Mouse (Mus musculus): Measurements from ENCODE around the gene Yy2. TPM values are rescaled to one million over a fixed set of nuclear protein-coding genes. Genes with fewer than 3 reads are reported as not detected.

Yy2 gene
- total and polyA plus RNA-seq, 3 experiments = 2.0 TPM; not detected in 2

- TF ChIP-seq ZMIZ1 (IDR thresholded peaks at IDR 0.05; ENCODE audit: low read depth, low read length) (no peak), NELFE (IDR thresholded peaks at IDR 0.05; ENCODE audit: low read depth, low read length) (peak; percentile 54; the same call in 1 of the 2 replicates), ETS1 (IDR thresholded peaks at IDR 0.05; ENCODE audit: low read depth, low read length) (peak; percentile 63; the same call in 1 of the 2 replicates), ZNF384 (IDR thresholded peaks at IDR 0.05; ENCODE audit: low read depth, low read length) (peak; percentile 100; the same call in 1 of the 2 replicates), CTCF (IDR thresholded peaks at IDR 0.05 in 2 of 3, conservative IDR thresholded peaks at IDR 0.05 in 1 of 3; ENCODE audit: control insufficient read depth in 1 of 3, insufficient read depth in 1 of 3, low read depth in 2 of 3, low read length in 3 of 3, poor library complexity in 1 of 3, severe bottlenecking in 1 of 3) (no peak), POLR2A (IDR thresholded peaks at IDR 0.05; ENCODE audit: control insufficient read depth in 1 of 2, insufficient read depth in 1 of 2, low read depth in 1 of 2, low read length in 2 of 2, poor library complexity in 1 of 2) (peak; percentile 22 to 74; a peak in 3 of 4 replicates), MAFK (IDR thresholded peaks at IDR 0.05; ENCODE audit: borderline replicate concordance, low read depth, low read length) (no peak), CHD2 (IDR thresholded peaks at IDR 0.05; ENCODE audit: low read length) (no peak), POLR2AphosphoS5 (IDR thresholded peaks at IDR 0.05; ENCODE audit: borderline replicate concordance, low read depth, low read length) (no peak), ELF1 (IDR thresholded peaks at IDR 0.05; ENCODE audit: low read depth, low read length) (peak; percentile 88), GABPA (IDR thresholded peaks at IDR 0.05; ENCODE audit: low read depth, low read length) (no peak), POLR2AphosphoS2 (IDR thresholded peaks at IDR 0.05; ENCODE audit: low read length) (peak; percentile 36; the same call in 1 of the 2 replicates)
Measured at GRCm38 (mm10) chrX:157598186-157598996, 29.6 kb upstream of the Yy2 start, which contains the start of gene Mbtps2 (continued).

- H3K9ac ChIP-seq (ENCODE audit: control insufficient read depth, low read depth, low read length, poor library complexity, severe bottlenecking) = peak overlapping the region; percentile 94
Measured at GRCm38 (mm10) chrX:157597585-157598185, 28.9 kb upstream of the Yy2 start.

More at GRCm38 (mm10) chrX:157597585-157598185, 28.9 kb upstream of the Yy2 start:
- peak overlapping the region; percentile 79 for H3K27ac ChIP-seq (ENCODE audit: control insufficient read depth, low read depth, low read length)
- peaks cover 11% of the 10 kb centered on the region in 2 experiments for H3K4me1 ChIP-seq (ENCODE audit: control insufficient read depth in 1 of 2, insufficient read depth in 2 of 2, low read length in 2 of 2)
- peaks cover 17% of the 10 kb centered on the region for H3K79me2 ChIP-seq (ENCODE audit: control insufficient read depth, insufficient read depth, low read length, poor library complexity)
- peak; percentile 72 for DNase-seq (ENCODE audit: low read depth, low spot score)
- peak overlapping the region; percentile 92 to 97 for H3K4me3 ChIP-seq (ENCODE audit: control insufficient read depth in 1 of 2, insufficient read depth in 1 of 2, low read depth in 2 of 2, low read length in 2 of 2)
- no peaks in the 10 kb centered on the region for H3K27me3 ChIP-seq (ENCODE audit: control insufficient read depth in 1 of 2, insufficient read depth in 2 of 2, low read length in 2 of 2)
- TF ChIP-seq GATA1 (IDR thresholded peaks at IDR 0.05; ENCODE audit: low read depth, low read length) (peak; percentile 53), ZMIZ1 (IDR thresholded peaks at IDR 0.05; ENCODE audit: low read depth, low read length) (no peak), BHLHE40 (IDR thresholded peaks at IDR 0.05; ENCODE audit: borderline replicate concordance, low read depth, low read length) (peak; percentile 57; the same call in 1 of the 2 replicates), ELF1 (IDR thresholded peaks at IDR 0.05; ENCODE audit: low read depth, low read length) (no peak), EP300 (IDR thresholded peaks at IDR 0.05; ENCODE audit: low read depth in 1 of 2, low read length in 2 of 2) (peak in 1 of 2 experiments; percentile 8; a peak in 1 of 4 replicates), RCOR1 (IDR thresholded peaks at IDR 0.05; ENCODE audit: low read depth, low read length) (peak; percentile 96), MEF2A (IDR thresholded peaks at IDR 0.05; ENCODE audit: extremely low read depth, insufficient replicate concordance, low read depth, low read length, poor library complexity, severe bottlenecking) (no peak), HCFC1 (IDR thresholded peaks at IDR 0.05; ENCODE audit: low read depth, low read length) (no peak), MAX (IDR thresholded peaks at IDR 0.05; ENCODE audit: low read length) (0 out of 2 replicates have a peak, but pooled peaks have one; percentile 30), ZNF384 (IDR thresholded peaks at IDR 0.05; ENCODE audit: low read depth, low read length) (0 out of 2 replicates have a peak, but pooled peaks have one; percentile 17), POLR2AphosphoS5 (IDR thresholded peaks at IDR 0.05; ENCODE audit: borderline replicate concordance, low read depth, low read length) (no peak), TCF12 (IDR thresholded peaks at IDR 0.05; ENCODE audit: low read depth, low read length) (peak; percentile 32; the same call in 1 of the 2 replicates)
- peaks cover 0 to 20% of the 10 kb centered on the region in 2 experiments; a peak in 3 of 4 replicates for H3K36me3 ChIP-seq (ENCODE audit: control insufficient read depth in 1 of 2, insufficient read depth in 2 of 2, low read length in 2 of 2)
- H3K9me3 ChIP-seq (replicated peaks; ENCODE audit: insufficient read depth, low read length) = no peaks in the 10 kb centered on the region

Measured in MEL (cell line).